Mouse (Mus musculus) 3T3-L1 (cell line): ENCODE measurements around the gene Slc2a3.
"Not testable (repeated sequence)": the region's sequence is repeated elsewhere in the genome, so short reads cannot be mapped to it uniquely, and the experiment has no call there.

Experiments used
- DNase-seq: peaks from one replicate; pipeline ENCODE4 v3.0.0-alpha.2; 2015; ENCODE audit warnings: low read depth, low spot score

Slc2a3 gene

DNA sequence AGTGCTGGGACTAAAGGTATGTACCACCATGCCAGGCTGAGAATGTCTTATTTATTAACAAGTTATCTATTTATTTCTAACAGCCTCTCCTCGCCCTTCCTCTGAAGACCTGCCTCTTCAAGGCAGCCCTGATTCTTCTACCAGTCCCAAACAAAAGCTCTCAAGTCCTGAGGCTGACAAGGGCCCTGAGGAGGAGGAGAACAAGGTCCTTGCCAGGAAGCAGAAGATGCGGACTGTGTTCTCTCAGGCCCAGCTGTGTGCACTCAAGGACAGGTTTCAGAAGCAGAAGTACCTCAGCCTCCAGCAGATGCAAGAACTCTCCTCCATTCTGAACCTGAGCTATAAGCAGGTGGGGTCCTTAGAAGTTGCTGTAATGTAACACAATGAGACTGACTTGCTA lies 90.0 kb downstream of the Slc2a3 start:
- DNase-seq = no peak

DNA sequence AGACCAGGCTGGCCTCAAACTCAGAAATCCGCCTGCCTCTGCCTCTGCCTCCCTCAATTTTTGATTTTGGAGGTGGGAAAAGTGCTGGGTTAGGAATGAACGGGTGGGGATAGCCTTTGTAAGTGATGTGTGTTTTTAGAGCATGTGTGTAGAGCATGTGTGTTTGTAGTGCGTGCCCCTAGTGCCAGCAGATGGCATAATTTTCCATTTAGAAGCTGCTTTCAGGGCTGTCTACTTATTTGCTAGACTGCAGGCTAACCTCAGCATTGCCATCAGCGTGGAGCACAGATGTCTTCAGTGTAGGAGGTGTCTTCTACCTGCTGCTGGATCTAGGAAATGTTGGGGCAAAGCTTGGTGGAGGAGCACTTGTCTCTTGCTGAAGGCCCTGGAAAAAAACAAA lies 92.6 kb downstream of the Slc2a3 start:
- peak; percentile 28 for DNase-seq

DNA sequence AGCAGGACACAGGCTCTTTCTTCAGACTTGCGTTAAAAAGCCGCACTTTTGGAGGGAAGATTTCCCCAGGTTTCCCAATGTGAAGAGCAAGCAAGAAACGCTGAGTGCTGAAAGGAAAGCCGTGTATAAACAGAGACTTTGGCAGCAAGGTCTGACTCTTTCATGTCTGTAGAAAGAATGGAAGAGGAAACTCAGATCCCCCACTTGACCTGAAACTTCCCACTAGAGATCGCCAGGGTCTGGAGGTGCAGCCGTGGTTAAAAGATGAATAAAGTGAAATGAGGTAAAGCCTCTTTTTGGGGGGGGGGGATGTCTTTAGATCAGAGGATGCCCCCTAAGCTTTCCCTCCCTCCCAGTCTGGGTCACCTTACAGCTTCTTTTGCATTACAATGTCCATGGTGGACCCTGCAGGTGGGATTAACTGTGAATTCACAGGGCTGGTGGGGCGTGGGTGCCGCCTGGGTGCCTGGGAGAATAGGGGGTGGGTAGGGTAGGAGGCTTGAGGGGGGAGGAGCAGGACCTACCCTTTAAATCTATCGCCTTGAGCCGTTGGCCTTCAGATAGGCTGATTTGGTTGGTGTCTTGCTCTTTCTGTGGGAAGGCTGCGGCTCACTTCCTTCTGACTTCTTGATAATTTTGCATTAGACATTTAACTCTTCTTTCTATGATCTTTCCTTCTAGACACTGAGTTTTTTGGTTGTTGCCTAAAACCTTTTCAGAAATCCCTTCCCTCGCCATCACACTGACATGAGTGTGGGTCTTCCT lies 94.2 kb downstream of the Slc2a3 start, which contains the start of gene Nanog:
Gene Nanog (plus strand): TSS at position 454 of the 765 bp plus-strand sequence.
- no peak for DNase-seq

DNA sequence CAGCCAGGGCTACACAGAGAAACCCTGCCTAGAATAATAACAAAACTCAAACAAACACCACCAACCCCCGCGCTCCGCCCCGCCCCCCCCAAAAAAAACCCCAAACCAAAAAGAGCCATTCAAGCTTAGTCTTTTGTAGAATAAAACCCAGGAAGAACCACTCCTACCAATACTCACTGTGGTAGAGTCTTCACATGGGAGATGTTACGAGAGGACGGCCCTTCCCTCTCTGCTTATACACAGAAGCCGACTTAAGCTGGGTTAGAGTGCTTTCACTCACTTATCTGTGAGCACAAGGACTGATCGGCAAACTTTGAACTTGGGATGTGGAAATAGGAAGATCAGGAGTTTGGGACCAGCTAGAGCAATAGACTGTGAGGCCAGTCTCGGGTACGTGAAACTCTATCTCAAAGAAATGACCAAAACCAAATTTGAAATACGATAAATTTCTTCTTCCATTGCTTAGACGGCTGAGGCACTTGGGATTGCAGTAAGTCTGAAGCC lies 95.1 kb downstream of the Slc2a3 start:
- no peak for DNase-seq

DNA sequence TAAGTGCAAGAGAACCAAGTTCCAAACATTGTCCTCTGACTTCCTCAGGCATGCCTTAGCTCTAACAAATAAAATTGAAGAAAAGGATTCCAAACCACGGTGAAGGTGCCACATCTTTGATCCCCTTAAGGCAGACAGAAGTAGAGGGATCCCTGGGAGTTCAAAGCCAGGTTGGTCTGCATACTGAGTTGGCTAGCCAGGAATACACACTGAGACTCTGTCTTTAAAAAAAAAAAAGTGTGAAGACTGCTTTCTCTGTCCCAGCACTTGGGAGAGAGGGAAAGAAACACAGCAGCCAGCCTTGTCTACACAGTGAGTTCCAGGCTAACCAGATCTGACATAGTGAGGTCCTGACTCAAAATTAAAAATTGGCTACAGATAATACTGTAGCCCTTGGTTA lies 97.7 kb downstream of the Slc2a3 start:
- no peak for DNase-seq

DNA sequence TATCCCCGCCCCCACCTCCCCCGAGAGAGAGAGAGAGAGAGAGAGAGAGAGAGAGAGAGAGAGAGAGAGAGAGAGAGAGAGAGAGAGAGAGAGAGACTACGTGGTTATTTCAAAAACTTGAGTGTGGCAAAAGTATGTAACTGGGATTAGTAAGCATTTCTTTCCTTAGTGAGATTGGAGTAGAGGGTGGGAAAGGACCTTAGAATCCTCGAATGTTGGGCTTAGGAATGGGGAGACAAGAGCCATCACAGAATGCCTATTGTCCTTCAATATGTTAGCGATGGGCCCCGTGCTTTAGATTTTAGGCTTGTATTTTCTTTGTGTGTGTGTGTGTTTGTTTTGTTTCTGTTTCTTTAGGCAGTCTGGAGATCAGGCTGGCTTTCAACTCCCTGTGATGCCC lies 98.2 kb downstream of the Slc2a3 start:
- DNase-seq = peak; percentile 51

DNA sequence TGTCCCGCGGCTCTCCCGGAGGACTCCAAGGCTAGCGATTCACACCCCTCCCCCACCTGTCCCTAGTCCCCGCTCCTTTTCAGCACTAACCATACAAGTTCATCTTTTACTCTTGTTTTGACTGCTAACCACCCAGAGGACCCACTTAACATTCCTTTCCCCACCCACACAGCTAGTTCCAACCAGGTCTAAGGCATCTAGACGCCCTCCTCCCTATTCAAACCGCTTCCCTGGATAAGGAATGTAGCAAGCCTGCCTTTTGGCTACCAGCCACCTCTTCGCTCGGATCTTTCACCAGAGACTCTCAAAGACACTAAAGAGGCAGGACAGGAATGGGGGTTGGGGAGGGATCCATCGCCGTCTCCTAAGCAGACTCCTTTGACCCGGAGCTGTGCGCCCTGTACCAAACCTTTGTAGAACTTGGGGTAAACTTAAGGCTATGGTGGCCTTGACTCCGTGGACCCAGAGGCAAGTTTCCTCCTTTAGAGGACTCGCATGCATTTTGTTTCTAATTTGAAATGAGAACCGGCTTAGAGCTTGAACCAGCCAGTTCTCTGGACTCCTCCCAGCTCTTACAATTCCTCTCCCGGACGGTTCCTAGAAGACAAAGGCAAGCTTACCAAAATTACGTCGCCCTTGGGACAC lies 98.8 kb downstream of the Slc2a3 start:
- peak; percentile 98 for DNase-seq

DNA sequence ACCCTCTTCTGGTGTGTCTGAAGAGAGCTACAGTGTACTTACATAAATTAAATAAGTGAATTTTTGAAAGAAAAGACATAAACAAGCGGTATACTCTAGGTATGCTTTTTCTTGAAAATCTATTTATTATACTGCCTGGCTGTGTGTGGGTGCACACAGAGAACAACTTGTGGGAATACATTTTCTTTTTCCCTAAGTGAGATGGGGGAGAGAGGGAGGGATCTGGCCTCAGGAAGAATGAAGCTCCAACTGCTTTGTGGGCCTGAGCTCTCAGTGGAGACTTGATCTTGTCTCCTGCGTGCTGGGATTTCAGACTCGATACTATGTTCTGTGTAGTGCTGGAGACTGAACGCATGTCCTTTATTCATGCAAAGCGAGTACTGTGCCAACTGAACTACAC lies 99.6 kb downstream of the Slc2a3 start:
- peak; percentile 29 for DNase-seq

DNA sequence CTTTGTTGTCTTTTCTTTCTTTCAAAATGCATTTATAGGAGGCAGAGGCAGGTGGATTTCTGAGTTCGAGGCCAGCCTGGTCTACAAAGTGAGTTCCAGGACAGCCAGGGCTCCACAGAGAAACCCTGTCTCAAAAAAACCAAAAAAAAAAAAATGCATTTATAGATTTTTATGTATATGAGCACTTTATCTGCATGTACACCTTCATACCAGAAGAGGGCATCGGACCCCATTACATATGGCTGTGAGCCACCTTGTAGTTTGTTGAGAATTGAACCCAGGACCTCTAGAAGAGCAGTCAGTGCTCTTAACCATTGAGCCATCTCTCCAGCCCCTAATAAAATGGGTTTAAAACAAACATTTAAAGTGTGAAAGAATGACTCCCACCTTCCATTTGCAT lies 101.8 kb downstream of the Slc2a3 start:
- DNase-seq = not testable (repeated sequence)

DNA sequence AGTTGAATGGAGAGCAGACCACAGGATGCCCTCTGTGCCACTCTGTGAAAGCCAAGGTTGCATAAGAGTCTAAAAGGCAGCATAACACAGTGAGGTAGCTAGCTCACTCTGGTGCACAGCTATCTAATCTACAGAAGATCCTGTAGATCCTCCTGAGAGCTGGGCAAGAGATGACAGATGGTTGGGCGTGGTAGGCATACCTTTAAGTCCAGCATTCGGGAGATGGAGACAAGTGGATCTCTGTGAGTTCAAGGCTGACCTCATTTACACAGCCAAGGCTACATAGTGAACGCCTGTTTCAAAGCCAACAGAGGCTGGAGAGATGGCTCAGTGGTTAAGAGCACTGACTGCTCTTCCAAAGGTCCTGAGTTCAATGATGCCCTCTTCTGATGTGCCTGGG lies 106.0 kb downstream of the Slc2a3 start:
- no peak for DNase-seq

DNA sequence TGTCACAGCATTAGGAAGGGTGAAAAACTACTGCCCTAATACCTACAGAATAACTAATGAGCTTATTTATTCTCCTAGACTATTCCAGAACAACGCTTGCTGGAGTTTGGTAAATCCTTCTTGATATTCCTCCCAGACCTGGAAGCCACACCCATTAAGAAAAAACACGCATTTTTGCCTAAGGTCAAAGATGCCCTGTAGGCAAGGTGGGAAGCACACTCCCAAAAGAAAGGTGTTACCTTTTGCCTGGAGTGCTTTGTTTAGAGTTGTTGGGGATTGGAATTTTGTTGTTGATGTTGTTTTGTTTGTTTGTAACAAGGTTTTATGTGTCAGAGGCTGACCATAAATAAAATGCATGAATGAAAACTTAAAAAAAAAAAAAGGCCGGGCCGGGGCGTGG lies 111.4 kb downstream of the Slc2a3 start:
- DNase-seq = no peak

DNA sequence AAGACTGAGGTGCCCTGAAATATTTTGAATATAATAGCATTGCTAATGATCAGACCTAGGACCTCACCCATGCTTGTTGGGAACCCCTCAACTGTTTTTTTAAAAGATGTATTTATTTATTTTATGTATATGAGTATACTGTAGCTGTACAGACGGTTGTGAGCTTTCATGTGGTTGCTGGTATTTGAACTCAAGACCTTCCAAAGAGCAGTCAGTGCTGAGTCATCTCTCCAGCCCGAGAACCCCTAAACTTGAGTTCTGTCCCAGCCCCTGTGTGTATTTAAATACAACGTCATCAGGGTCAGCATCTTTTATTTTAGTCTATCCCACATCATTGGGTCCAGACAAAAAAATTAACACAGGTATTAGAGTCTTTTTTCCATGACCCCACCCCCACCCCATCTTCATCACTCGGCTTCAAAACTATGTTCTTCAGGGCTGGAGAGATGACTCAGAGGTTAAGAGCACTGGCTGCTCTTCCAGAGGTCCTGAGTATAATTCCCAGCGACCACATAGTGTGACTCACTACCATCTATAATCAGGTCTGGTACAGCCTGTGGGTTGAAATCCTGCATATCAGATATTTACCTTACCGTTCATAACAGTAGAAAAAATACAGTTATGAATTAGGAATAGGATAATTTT lies 111.9 kb downstream of the Slc2a3 start:
- DNase-seq = peak; percentile 95

DNA sequence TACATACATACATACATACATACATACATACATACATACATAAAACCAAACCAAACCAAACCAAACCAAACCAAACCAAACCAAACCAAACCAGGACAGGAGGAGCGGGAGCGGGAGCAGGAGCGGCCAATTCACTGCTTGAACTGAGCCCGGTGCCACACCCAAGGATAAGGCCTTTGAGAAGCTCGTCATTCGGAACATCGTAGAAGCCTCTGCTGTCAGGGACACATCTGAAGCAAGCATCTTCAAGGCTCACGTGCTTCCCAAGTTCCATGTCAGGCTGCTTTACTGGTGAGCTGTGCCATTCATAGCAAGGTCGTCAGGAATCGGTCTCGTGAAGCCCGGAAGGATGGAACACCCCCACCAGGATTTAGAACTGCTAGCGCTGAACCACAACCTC lies 114.7 kb downstream of the Slc2a3 start:
- DNase-seq = no peak

DNA sequence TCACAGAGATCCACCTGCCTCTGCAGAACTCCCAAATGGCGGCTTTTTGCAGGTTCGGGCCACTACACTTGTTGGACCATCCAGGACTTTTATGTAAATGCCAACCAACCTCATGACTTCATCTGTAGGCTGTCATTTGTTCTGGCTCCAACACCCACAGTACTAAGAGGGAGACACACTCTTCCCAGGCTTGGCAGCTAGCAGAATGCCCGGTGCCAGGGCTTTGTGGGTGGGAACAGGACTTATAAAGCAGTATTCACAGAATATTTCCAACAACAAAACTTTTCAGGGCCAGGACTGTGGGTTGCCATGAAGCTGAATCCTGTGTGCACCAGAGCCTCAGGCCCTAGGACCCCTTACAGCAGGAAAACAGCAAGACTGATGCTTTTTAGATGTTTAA lies 118.8 kb downstream of the Slc2a3 start:
- DNase-seq = no peak
